Mouse (Mus musculus) thymus, postnatal 25 days (tissue): ENCODE results near the gene Abracl.

Source experiments
- DNase-seq: peaks from one replicate; pipeline ENCODE4 v3.0.0; 2022

The Abracl gene

GRCm38 (mm10) chr10:18021576-18022311 lies 1.3 kb downstream of the Abracl start:
- no peak for DNase-seq

DNA sequence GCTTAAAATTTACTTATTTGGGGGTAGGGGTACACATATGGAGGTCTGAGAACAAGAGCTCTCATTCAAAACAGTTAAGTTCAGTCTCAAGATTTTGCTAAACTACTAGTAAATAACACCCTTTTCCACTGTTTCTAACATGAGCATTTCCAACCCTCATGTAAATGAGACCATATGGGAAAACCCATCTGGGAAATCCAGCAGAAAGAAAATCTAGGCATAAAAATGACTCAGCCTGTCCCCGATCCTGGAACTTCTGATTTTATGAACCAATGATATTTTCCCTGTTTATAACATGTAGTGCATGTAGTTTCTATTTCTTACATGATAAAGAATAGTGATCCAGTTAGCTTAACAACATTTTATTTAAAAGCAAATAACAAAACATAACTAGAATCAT lies 2.2 kb downstream of the Abracl start:
- no peak for DNase-seq

GRCm38 (mm10) chr10:18020443-18020842 lies 2.6 kb downstream of the Abracl start:
- DNase-seq, result no peak

- DNase-seq, result no peak
These were observed 11.3 kb downstream of the Abracl start for GRCm38 (mm10) chr10:18011761-18012160.

GRCm38 (mm10) chr10:18009744-18010143 lies 13.3 kb downstream of the Abracl start:
- no peak for DNase-seq

DNA sequence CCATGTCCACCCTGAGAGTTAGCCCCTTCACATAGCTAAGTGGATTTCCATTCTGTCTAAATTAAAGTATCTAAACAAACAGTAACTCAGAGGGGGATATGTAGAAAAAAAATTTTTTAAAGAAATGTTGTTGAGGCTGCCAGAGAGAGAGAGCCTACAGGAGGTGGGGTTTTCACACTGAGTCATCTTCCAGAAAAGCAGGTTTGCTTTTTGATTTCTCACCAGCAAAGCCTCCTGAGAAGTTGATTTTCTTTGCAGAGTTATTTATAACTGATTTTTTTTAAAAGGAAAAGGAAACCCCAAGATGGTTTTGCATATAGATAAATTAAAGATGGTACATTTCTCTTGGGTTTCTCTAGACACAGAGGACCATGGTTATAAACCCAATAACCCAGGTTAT lies 15.0 kb downstream of the Abracl start:
- DNase-seq, result no peak

DNA sequence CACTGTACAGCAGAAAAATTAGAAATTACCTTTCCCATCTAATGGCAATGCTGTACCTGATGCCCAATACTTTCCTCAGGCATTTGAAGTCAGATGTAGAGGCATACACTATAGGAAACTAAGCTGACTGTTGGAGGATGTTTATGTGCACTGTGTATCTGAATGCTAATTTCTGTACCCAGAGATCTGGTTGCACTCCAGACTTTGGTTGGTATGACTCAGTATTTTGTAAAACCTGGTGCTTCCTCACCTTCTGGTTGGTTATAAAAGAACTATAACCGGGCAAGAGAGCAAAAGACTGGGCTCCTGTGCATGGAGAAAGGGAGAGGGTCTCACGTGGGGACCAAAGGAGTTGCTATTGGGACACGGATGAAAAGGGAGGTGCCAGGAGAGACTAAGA lies 15.8 kb downstream of the Abracl start:
- no peak for DNase-seq

DNA sequence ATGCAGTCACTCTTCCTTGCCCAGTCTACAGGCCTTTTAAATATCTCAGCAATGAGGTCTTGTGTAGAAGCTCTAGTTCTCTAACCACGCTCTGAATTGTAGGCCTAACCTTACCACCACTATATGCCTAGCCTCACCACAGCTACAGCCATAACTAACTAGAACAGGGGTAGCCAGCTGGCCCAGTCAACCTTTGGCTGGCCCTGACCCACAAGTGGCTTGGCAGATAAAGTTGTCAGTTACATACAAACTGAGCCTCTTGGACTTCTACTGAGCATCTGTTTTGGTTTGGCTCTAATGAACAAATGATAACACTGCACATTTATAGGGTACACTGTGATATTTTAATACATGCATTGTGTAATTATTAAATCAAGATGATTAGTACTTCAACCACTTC lies 16.3 kb downstream of the Abracl start:
- DNase-seq, result no peak

DNA sequence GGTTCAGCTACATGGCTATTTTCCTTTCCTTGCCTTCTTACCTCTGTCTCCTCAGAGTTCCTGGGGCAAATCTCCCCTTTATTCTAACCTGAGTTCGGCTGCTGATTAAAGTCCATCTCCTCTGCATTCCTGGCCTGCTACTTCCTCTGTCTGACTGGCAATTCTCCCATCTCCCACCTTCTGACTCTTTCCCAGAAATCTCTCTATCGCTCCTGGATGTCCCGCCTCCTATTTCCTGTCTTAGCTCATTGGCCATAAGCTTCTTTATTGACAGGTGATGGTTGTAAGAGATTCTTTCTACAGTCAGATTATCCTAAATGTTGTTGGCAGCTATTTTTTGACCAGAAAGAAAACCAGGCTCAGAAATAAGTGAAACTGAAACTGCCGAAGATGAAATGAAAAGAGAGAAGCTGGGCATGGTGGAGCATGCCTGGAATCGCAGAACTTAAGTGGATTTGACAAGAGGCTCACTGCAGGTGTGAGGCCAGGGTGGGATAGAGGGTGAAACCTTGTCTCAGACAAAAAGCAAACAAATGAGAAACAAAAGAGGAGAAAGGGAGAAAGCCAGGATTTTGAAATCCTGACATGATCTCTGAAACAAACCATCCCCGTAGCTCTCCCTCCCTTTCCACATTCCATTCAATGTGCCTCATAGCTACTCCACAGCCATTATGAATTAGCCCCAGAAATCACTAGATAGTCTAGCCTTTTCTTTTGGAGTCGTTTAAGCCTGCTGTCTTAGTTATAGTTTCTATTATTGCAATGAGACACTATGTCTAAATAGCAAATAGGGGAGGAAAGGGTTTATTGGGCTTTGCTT lies 17.7 kb downstream of the Abracl start:
- no peak for DNase-seq

GRCm38 (mm10) chr10:18003966-18004637 lies 19.0 kb downstream of the Abracl start:
- DNase-seq, result no peak

DNA sequence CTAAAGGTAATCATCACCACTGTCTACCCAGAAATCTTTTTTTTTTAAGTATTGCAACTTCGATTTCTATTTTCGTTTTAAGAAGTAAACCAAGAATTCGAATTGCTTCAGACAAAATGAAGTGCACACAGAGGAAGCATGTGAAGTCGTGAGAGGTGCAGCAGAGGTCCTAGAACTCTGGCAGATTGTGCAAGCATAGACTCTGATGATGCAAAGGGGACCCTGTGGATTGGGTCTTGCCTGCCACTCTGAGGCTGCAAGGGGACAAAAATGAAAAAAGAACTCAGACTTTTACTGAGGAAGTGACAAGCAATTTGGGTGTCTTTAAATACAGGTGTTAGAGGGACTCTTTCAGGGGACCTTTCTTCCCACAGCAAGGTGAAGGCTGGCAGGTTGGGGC lies 32.5 kb downstream of the Abracl start:
- DNase-seq, result no peak

DNA sequence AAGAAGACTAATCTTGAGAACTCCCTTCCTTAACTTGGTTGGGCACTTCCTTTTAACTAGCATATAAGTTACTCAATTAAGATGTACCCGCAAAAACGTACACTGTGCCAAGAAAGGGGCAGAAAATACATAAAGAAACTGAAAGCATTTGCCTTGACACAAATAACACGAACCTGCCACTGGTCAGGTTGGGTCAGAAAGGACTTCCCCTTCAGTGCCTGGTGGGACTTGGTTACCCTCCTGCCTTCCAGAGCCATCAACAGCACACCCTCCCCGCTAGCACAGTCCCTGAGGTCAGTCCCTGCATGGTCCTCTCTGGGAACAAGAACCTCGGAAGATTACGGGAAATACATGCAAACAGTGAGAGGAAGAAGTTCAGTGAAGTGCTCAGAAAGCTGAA lies 34.0 kb downstream of the Abracl start:
- DNase-seq, result no peak

GRCm38 (mm10) chr10:17987823-17988423 lies 35.2 kb downstream of the Abracl start:
- DNase-seq, result peak; percentile 11

GRCm38 (mm10) chr10:17983313-17983712 lies 39.8 kb downstream of the Abracl start:
- no peak for DNase-seq

DNA sequence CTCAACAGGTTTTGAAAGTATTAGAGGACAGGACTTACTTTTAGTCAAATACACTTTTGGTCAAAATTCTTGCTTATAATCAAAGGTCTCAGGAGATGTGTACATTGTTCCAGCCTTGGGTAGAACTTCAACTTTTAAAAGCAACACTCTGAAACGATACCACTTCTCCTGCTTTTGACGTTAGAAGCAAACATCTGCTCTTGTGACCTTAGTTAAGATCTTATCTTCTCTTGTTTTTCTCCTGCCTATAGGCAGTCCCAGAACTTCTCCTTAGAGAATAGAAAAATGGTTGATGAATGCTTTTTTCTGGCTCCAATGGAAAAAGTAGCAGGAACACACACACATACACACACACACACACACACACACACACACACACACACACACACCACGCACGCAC lies 57.0 kb downstream of the Abracl start:
- DNase-seq, result no peak
